Mouse (Mus musculus): Measurements from ENCODE around the gene Itga10.
"Not testable (repeated sequence)": the region's sequence is repeated elsewhere in the genome, so short reads cannot be mapped to it uniquely, and the experiment has no call there.

The Itga10 gene

GRCm38 (mm10) chr3:96645018-96645649, at the start of gene Itga10:
Gene Itga10 (plus strand): TSS chr3:96645584.
- DNase-seq: peak; percentile 72 to 80

- no peak for DNase-seq
Measured at GRCm38 (mm10) chr3:96595661-96596060, 49.7 kb upstream of the Itga10 start.

DNA sequence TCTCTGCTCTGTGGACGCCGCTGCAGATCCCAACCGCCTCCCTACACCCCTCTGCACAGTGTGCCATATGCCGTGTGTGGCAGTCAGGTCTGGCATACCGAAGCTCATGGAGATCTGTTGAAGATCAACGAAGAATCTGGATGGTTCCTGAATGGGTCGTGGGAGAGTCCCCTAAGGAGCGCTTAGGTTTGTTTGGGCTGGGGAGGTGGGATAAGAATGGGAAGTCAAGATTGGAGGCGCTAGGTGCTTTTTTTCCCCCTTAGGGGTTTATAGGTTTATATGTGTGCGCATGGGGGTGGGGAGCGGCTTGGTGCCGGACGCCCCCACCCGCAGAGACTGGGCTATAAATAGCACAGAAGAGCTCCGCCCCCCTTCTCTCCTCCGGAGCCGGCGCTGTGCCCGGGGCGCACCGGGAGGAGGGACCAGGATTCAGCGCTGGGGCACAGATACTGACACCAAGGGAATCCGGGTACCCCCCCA, 49.1 kb upstream of the Itga10 start, which contains the start of gene Ankrd34a:
Ankrd34a (plus strand) TSS at position 409 of the 480 bp plus-strand sequence.
- DNase-seq: peak; percentile 49 to 62

- DNase-seq: peak in 1 of 2 experiments; percentile 11
Measured at GRCm38 (mm10) chr3:96596855-96597254, 48.5 kb upstream of the Itga10 start.

DNA sequence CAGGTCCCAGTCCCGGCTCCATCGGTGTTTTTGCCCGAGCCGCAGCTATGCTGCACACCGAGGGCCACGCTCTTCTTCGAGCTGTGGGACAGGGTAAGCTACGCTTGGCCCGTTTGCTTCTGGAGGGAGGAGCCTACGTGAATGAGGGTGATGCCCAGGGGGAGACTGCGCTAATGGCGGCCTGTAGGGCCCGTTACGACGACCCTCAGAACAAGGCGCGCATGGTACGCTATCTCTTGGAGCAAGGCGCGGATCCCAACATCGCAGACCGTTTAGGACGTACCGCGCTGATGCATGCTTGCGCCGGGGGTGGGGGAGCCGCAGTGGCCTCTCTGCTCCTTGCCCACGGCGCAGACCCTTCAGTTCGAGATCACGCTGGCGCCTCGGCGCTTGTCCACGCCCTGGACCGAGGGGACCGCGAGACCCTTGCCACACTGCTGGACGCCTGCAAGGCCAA, 47.9 kb upstream of the Itga10 start:
- DNase-seq: peak; percentile 53 to 58

GRCm38 (mm10) chr3:96598156-96599068, 47.0 kb upstream of the Itga10 start:
- DNase-seq: peak; percentile 80 to 82

DNA sequence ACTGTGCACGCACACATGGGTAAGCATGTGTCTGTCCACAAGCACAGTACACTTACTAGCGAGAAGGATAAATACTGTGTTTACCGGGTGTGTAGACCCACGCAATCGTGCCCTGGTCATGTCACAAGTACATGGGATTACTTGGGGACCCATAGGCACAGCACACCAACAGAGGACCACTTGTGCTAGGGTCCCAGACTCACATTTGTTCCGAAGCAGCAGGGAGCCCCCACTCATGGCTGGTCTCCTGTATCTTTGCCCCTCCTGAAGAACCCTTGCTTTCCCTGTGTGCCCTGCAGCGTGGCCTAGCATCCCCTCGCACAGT, 46.4 kb upstream of the Itga10 start:
- peak in 1 of 2 experiments; percentile 4 for DNase-seq

- no peak for DNase-seq
Measured at GRCm38 (mm10) chr3:96599411-96599810, 46.0 kb upstream of the Itga10 start.

DNA sequence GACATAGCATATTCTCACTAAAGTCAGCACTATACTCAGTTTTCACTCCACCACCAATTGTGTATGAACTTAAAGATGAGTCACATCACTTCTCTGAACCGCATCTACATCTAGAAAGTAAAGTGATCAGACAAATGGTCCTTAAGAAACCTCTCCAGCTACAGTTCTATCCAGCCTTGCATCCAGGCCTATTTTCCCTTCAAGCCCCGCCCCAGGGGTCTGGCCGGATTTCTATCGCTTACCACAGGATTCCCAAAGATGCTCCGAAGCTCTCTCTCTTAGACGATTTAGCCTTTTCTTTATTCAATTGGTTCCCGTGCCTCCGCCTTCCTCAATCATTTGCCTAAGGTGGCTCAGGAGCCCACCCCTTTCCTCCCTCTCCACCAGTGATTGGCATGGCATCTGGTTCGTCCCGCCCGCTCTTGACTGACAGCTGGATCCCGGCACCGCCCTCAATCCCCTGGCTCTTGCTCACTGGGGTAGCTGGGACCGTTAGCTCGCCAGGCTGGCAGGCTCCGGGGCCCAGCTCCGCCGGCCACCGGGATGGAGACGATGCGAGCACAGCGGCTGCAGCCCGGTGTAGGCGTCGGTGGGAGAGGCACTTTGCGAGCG, 44.6 kb upstream of the Itga10 start, which contains the start of gene Lix1l:
Lix1l (plus strand) TSS at position 511 of the 612 bp plus-strand sequence.
- peak; percentile 93 to 96 for DNase-seq

DNA sequence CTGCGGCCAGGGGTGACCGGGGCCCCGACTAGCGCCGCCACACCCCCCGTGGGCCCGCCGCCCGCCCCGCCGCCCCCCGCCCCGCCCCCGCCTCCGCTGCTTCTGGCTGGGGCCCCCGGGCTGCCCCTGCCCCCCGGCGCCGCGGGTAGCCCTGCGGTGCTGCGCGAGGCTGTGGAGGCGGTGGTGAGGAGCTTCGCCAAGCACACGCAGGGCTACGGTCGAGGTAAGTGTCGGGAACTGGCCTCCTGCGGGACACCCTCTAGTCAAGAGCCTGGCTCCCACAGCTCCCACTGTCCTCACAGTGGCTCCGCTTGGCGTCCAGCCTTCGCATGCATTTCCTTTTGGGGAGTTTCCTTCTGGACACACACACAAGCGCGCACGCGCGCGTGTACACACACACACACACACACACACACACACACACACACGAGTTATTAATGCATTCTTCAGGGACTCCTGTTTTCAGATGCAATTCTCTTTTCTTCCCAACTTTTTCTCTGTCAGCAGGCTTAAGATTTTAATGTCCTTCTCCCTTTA, 44.1 kb upstream of the Itga10 start:
- DNase-seq: peak; percentile 82 to 88

DNA sequence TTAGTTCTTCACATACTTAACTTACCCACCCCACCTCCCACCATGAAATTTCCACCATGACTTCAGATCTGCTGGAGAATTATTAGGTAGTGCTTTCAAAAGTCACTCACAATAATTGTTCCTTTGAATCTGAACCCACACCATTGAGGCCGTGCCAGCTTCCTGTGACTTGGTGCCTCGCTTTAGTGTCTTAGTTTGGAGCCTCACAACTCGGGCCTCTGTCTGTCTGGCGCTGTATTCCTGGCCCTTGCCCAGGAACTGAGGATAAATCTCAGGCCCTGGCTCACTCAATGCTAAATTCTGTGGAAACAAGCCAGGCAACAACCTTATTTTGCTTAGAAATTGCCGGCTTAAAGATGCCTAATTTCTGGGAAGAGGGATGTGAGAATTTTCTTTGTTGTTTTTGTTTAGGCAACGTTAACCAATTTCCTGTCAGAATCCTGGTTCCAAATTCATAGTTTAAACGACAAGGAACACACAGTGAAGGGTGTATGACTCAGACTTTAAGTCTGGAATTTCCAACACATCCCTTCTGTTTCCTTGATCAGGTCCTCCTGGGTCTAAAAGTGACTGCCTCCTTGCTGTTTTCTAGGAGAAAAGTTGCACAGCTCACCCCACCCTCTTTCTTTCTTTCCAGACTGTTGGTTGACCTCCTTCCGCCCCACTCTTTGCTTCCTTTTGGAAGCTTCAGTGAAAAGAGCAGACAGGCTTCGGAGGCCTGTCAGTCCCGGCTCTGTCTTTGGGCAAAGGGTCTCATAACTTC, 43.3 kb upstream of the Itga10 start:
- DNase-seq: peak; percentile 49 to 64

DNA sequence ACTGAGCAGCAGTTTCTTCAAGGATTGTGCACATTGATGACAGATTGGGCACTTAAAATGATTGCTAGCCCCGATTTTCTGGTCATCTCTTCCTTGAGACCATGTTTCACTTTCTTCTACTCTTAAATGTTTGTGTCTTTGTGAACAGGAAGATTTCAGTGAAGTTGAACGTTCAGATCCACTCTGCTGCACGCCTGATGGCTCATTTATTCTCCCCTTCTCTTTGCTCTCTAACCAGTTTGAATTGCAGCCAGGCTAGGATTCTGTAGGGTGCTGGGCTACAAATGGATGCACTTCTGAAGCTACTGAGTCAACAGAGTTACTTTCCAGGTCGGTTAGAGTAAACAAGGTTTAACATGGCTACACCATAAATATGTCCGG, 42.7 kb upstream of the Itga10 start:
- no peak for DNase-seq

- DNase-seq: peak in 1 of 2 experiments; percentile 14
Measured at GRCm38 (mm10) chr3:96603311-96603710, 42.1 kb upstream of the Itga10 start.

DNA sequence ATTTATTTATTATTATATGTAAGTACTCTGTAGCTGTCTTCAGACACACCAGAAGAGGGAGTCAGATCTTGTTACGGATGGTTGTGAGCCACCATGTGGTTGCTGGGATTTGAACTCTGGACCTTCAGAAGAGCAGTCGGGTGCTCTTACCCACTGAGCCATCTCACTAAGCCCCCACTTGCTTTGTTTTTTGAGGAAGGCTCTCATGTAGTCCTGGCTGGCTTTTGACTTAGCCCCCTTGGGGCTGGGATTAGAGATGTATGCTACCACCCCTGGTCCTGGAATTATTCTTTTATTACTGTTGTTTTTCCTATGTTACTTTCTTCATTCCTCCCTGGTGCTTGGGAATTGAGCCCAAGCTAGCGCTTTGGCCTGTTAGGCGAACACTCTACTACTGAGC, 39.4 kb upstream of the Itga10 start:
- DNase-seq: not testable (repeated sequence)

- no peak for DNase-seq
Measured at GRCm38 (mm10) chr3:96606618-96607017, 38.8 kb upstream of the Itga10 start.

DNA sequence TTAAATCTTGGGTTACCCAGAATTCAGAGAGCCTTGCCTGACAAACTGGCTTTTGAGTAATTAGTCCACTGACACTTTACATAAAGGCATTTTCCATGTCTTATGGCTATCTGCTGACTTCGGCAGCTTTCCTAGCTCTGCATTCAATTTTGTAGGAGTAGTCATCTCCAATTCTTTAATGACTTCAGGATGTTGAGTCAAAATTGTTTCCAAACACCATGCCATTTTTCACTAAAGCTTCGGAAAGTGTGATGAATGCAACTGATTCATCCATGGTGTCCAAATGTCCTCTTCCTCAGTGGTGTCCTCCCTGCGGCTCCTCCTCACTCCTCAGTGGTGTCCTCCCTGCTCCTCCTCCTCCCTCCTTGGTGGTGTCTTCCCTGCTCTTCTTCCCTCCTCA, 27.4 kb upstream of the Itga10 start:
- no peak for DNase-seq

GRCm38 (mm10) chr3:96623201-96623600, 22.2 kb upstream of the Itga10 start:
- no peak for DNase-seq

- peak; percentile 96 to 97 for DNase-seq
Measured at GRCm38 (mm10) chr3:96629729-96630600, 15.4 kb upstream of the Itga10 start, which contains the start of gene Rbm8a. Gene Rbm8a (plus strand): TSS chr3:96629933.

DNA sequence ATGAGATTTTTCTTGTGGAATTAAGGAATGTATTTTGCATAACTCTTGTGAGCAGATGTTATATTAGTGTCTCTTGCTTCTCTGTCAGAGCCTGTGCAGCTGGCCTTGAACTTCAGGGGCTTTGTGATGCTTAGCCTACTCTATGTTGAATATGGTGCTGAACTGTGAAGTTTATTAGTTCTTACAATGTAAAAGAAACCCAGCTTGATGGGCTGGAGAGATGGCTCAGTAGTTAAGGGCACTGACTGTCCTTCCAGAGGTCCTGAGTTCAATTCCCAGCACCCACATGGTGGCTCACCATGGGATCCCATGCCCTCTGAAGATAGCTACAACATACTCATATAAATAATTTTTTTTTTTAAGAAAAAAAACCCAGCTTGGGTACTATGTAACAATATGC, 13.3 kb upstream of the Itga10 start:
- no peak for DNase-seq

GRCm38 (mm10) chr3:96634015-96634414, 11.4 kb upstream of the Itga10 start:
- no peak for DNase-seq

All from kidney, postnatal 4 days (tissue).